In the genomic region with DNA sequence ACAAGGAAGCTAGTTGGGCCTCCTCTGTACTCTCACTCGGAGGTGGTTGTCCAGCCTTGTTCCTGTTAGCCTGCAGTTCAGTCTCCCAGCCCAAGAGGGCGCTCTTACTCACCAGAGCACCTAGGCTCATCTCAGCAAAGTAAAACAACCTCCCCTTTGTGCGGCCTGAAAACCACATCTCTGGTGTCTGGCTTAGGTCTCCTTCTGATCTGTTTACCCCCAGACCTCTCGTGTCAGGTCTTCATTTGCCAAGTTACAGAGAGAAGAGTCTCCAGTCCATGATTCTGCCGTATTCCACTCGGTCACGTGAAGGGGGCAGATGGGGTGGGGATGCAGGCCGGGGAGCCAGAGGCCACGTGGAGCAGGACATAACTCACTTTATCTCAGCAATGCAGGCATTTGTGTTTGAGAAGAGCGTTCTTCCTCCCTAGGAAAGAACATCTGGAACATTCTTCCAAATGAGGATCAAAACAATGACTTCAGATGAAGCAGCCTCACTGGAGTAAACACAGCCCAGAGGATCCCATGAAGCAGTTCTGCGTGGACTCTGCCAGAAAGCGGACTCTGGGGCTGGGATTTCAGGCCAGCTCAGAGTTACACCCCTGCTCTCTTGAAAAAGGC, we compare ENCODE assay signal across 8 mouse cellular contexts. TPM values are rescaled to one million over a fixed set of nuclear protein-coding genes. Genes with fewer than 3 reads are reported as not detected.
DNase-seq lines count a peak whose midpoint lies in the region; ATAC-seq and TF ChIP-seq lines count a peak whose summit lies in the region.

No protein-coding gene starts in this region.

- TF ChIP-seq CTCF in liver, adult 2 months (IDR thresholded peaks at IDR 0.05; ENCODE audit: low read depth, low read length), result peak; percentile 97
- peak; percentile 59; the same call in 1 of the 2 replicates for TF ChIP-seq CTCF in thymus, adult 2 months (IDR thresholded peaks at IDR 0.05; ENCODE audit: borderline replicate concordance, control insufficient read depth, extremely low read depth, insufficient read depth, low read length, poor library complexity)

- ATAC-seq in midbrain, embryonic 16.5 days, result no peak
- ATAC-seq in granulocyte monocyte progenitor cell, adult 5-6 weeks (replicated peaks; ENCODE audit: poor library complexity, severe bottlenecking), result peak; percentile 94
- ATAC-seq in kidney, embryonic 14.5 days (ENCODE audit: low FRiP score, low TSS enrichment), result peak; percentile 63; the same call in 1 of the 2 replicates

- no peaks in the 10 kb centered on the region for H3K36me3 ChIP-seq in midbrain, embryonic 10.5 days
- no peaks in the 10 kb centered on the region for H3K36me3 ChIP-seq in midbrain, embryonic 16.5 days (ENCODE audit: control insufficient read depth, insufficient read depth, low read length)
- H3K36me3 ChIP-seq in kidney, embryonic 14.5 days (ENCODE audit: control insufficient read depth, insufficient read depth, low read length), result no peaks in the 10 kb centered on the region
- H3K36me3 ChIP-seq in liver, adult 2 months (ENCODE audit: control insufficient read depth, insufficient read depth, low read length), result no peaks in the 10 kb centered on the region
- H3K36me3 ChIP-seq in thymus, adult 2 months (ENCODE audit: control insufficient read depth, insufficient read depth, low read length), result no peaks in the 10 kb centered on the region

- no peaks in the 10 kb centered on the region for H3K9me3 ChIP-seq in midbrain, embryonic 10.5 days (replicated peaks)
- H3K9me3 ChIP-seq in midbrain, embryonic 16.5 days (replicated peaks; ENCODE audit: control insufficient read depth, low read length, poor library complexity, severe bottlenecking), result no peaks in the 10 kb centered on the region
- no peaks in the 10 kb centered on the region for H3K9me3 ChIP-seq in kidney, embryonic 14.5 days (ENCODE audit: control insufficient read depth, low read length)

- H3K79me2 ChIP-seq in liver, adult 2 months (ENCODE audit: control insufficient read depth, insufficient read depth, low read length), result no peaks in the 10 kb centered on the region

- peak overlapping the region; percentile 69 for H3K27ac ChIP-seq in midbrain, embryonic 10.5 days (replicated peaks)
- H3K27ac ChIP-seq in midbrain, embryonic 16.5 days (ENCODE audit: low read length), result no peak overlapping the region
- H3K27ac ChIP-seq in kidney, embryonic 14.5 days (ENCODE audit: low read depth, low read length), result peak overlapping the region; percentile 79
- H3K27ac ChIP-seq in liver, adult 2 months (replicated peaks; ENCODE audit: insufficient read depth, low read depth, low read length), result no peak overlapping the region
- no peak overlapping the region for H3K27ac ChIP-seq in thymus, adult 2 months (ENCODE audit: control insufficient read depth, insufficient read depth, low read length)

- 72% methylated on average over 12 of the region's 12 CpGs for WGBS in midbrain, embryonic 10.5 days
- WGBS in midbrain, embryonic 16.5 days, result 70% methylated on average over 12 of the region's 12 CpGs
- WGBS in kidney, embryonic 14.5 days, result 46% methylated on average over 12 of the region's 12 CpGs
- WGBS in liver, adult 2 months, result 66% methylated on average over 12 of the region's 12 CpGs
- 64% methylated on average over 12 of the region's 12 CpGs for WGBS in thymus, adult 2 months

- no peak overlapping the region for H3K4me3 ChIP-seq in midbrain, embryonic 10.5 days
- H3K4me3 ChIP-seq in midbrain, embryonic 16.5 days (ENCODE audit: low read depth, low read length), result no peak overlapping the region
- no peak overlapping the region for H3K4me3 ChIP-seq in kidney, embryonic 14.5 days (ENCODE audit: low read length)
- no peak overlapping the region for H3K4me3 ChIP-seq in liver, adult 2 months (ENCODE audit: insufficient read depth, low read depth, low read length)
- H3K4me3 ChIP-seq in thymus, adult 2 months (ENCODE audit: control insufficient read depth, insufficient read depth, low read length), result no peak overlapping the region

- H3K9ac ChIP-seq in midbrain, embryonic 16.5 days (ENCODE audit: low read depth, low read length), result no peak overlapping the region
- H3K9ac ChIP-seq in kidney, embryonic 14.5 days (ENCODE audit: low read depth, low read length), result no peak overlapping the region
- H3K9ac ChIP-seq in liver, adult 2 months (ENCODE audit: low read depth, low read length), result no peak overlapping the region

- no peak for TF ChIP-seq POLR2A in liver, adult 2 months (IDR thresholded peaks at IDR 0.05; ENCODE audit: extremely low read depth, insufficient read depth, low read length)
- TF ChIP-seq POLR2A in thymus, adult 2 months (IDR thresholded peaks at IDR 0.05; ENCODE audit: control insufficient read depth, extremely low read depth, insufficient read depth, low read length, poor library complexity), result no peak

- H3K4me1 ChIP-seq in midbrain, embryonic 10.5 days, result peaks cover 11% of the 10 kb centered on the region
- H3K4me1 ChIP-seq in midbrain, embryonic 16.5 days (ENCODE audit: control insufficient read depth, insufficient read depth, low read length), result no peaks in the 10 kb centered on the region
- H3K4me1 ChIP-seq in kidney, embryonic 14.5 days (ENCODE audit: control insufficient read depth, insufficient read depth, low read length), result peaks cover 2% of the 10 kb centered on the region; the same call in 1 of the 2 replicates
- H3K4me1 ChIP-seq in liver, adult 2 months (ENCODE audit: control insufficient read depth, insufficient read depth, low read length), result peaks cover 12% of the 10 kb centered on the region
- H3K4me1 ChIP-seq in thymus, adult 2 months (replicated peaks; ENCODE audit: control insufficient read depth, insufficient read depth, low read length), result no peaks in the 10 kb centered on the region

- no peaks in the 10 kb centered on the region for H3K27me3 ChIP-seq in midbrain, embryonic 10.5 days (ENCODE audit: low read depth, poor library complexity, severe bottlenecking)
- H3K27me3 ChIP-seq in midbrain, embryonic 16.5 days (ENCODE audit: control insufficient read depth, insufficient read depth, low read depth, low read length), result no peaks in the 10 kb centered on the region
- no peaks in the 10 kb centered on the region for H3K27me3 ChIP-seq in kidney, embryonic 14.5 days (ENCODE audit: control insufficient read depth, insufficient read depth, low read length)
- no peaks in the 10 kb centered on the region for H3K27me3 ChIP-seq in liver, adult 2 months (ENCODE audit: control insufficient read depth, insufficient read depth, low read length)
- H3K27me3 ChIP-seq in thymus, adult 2 months (ENCODE audit: control insufficient read depth, insufficient read depth, low read length), result no peaks in the 10 kb centered on the region

- H3K4me2 ChIP-seq in midbrain, embryonic 16.5 days (ENCODE audit: low read length), result no peak overlapping the region
- H3K4me2 ChIP-seq in kidney, embryonic 14.5 days (replicated peaks; ENCODE audit: low read depth, low read length), result no peak overlapping the region

- peak; percentile 77 for DNase-seq in midbrain, embryonic 10.5 days (ENCODE audit: low spot score)
- peak; percentile 61 to 69 for DNase-seq in cerebellum, postnatal 14 days
- peak; percentile 48 for DNase-seq in liver, adult 2 months (ENCODE audit: extremely low read depth, low read depth, low spot score)
- DNase-seq in ovary, adult 18-20 months (ENCODE audit: low spot score), result peak; percentile 63
- peak; percentile 70 for DNase-seq in thymus, adult 2 months

RNA-seq across cellular contexts. Expression of a gene that starts 27.5 kb away (rescaled TPM):
- polyA plus RNA-seq in midbrain, embryonic 10.5 days (2016; fragmentation: Nextera tagmentation; extraction: Ambion mirVana), result not detected in 2 replicates
- not detected in 2 replicates for polyA plus RNA-seq in midbrain, embryonic 16.5 days (2015; fragmentation: Nextera tagmentation; extraction: Ambion mirVana)
- not detected in 2 replicates for total RNA-seq in granulocyte monocyte progenitor cell, adult 5-6 weeks (2014; fragmentation: Nextera tagmentation)
- not detected in 2 replicates for total RNA-seq in granulocyte monocyte progenitor cell, adult 5-6 weeks (2017)
- 0.96 and 1.6 TPM in 2 replicates for polyA plus RNA-seq in kidney, embryonic 14.5 days (2014; fragmentation: Nextera tagmentation; extraction: Ambion mirVana)
- total RNA-seq in liver, adult 2 months (2014; rRNA removed), result 230 and 425 TPM in 2 replicates
- polyA plus RNA-seq in liver, adult 2 months (2012; rRNA removed), result 106 and 170 TPM in 2 replicates
- polyA plus RNA-seq in thymus, adult 2 months (2012; rRNA removed), result 0.33 TPM in 1 of 2 replicates, not detected in the other

RNA-seq across cellular contexts. Expression of a gene that starts 33.5 kb away (rescaled TPM):
- polyA plus RNA-seq in midbrain, embryonic 10.5 days (2016; fragmentation: Nextera tagmentation; extraction: Ambion mirVana), result 23.2 and 29.8 TPM in 2 replicates
- polyA plus RNA-seq in midbrain, embryonic 16.5 days (2015; fragmentation: Nextera tagmentation; extraction: Ambion mirVana), result 2.9 and 4.1 TPM in 2 replicates
- total RNA-seq in granulocyte monocyte progenitor cell, adult 5-6 weeks (2014; fragmentation: Nextera tagmentation), result 10.1 and 15.3 TPM in 2 replicates
- 15.6 and 21.7 TPM in 2 replicates for total RNA-seq in granulocyte monocyte progenitor cell, adult 5-6 weeks (2017)
- polyA plus RNA-seq in kidney, embryonic 14.5 days (2014; fragmentation: Nextera tagmentation; extraction: Ambion mirVana), result 76.2 and 105 TPM in 2 replicates
- total RNA-seq in liver, adult 2 months (2014; rRNA removed), result 34.3 and 39.3 TPM in 2 replicates
- polyA plus RNA-seq in liver, adult 2 months (2012; rRNA removed), result 23.3 and 27.2 TPM in 2 replicates
- polyA plus RNA-seq in thymus, adult 2 months (2012; rRNA removed), result 32.1 and 33.8 TPM in 2 replicates

RNA-seq across cellular contexts. Expression of a gene that starts 53.5 kb away (rescaled TPM):
- 1.4 and 1.6 TPM in 2 replicates for polyA plus RNA-seq in midbrain, embryonic 10.5 days (2016; fragmentation: Nextera tagmentation; extraction: Ambion mirVana)
- polyA plus RNA-seq in midbrain, embryonic 16.5 days (2015; fragmentation: Nextera tagmentation; extraction: Ambion mirVana), result 3.2 and 3.3 TPM in 2 replicates
- 1.3 TPM in 1 of 2 replicates, not detected in the other for total RNA-seq in granulocyte monocyte progenitor cell, adult 5-6 weeks (2014; fragmentation: Nextera tagmentation)
- total RNA-seq in granulocyte monocyte progenitor cell, adult 5-6 weeks (2017), result 0.22 and 0.57 TPM in 2 replicates
- 2.9 and 3.6 TPM in 2 replicates for polyA plus RNA-seq in kidney, embryonic 14.5 days (2014; fragmentation: Nextera tagmentation; extraction: Ambion mirVana)
- total RNA-seq in liver, adult 2 months (2014; rRNA removed), result 2.1 and 2.4 TPM in 2 replicates
- 1.9 and 2.8 TPM in 2 replicates for polyA plus RNA-seq in liver, adult 2 months (2012; rRNA removed)
- polyA plus RNA-seq in thymus, adult 2 months (2012; rRNA removed), result 0.40 and 0.71 TPM in 2 replicates

Comparison
In these comparisons a context has a peak if more than half of its experiments do, and no peak if none do; other contexts are left out.
1. H3K27ac ChIP-seq: peak in midbrain, embryonic 10.5 days (single experiment) and kidney, embryonic 14.5 days (single experiment); none in midbrain, embryonic 16.5 days (single experiment), liver, adult 2 months (single experiment) and thymus, adult 2 months (single experiment).
2. RNA of a gene that starts 27.5 kb away (polyA plus RNA-seq): 106 to 170 TPM in liver, adult 2 months; 0.96 to 1.6 TPM in kidney, embryonic 14.5 days, not detected in midbrain, embryonic 16.5 days, not detected in midbrain, embryonic 10.5 days and 0.33 TPM in thymus, adult 2 months; every median in the first group is over 10 times any median in the second.
3. Peak in every context shown above with its lines, with median percentiles within 50 percentile points of each other: DNase-seq.